Mouse (Mus musculus): ENCODE measurements at regions not wholly inside any gene's neighbourhood (a gene's known extent, or its start where the extent isn't known, plus 50 kb on each side); places are given as distances from the start of the nearest gene placed in this dataset.

DNA sequence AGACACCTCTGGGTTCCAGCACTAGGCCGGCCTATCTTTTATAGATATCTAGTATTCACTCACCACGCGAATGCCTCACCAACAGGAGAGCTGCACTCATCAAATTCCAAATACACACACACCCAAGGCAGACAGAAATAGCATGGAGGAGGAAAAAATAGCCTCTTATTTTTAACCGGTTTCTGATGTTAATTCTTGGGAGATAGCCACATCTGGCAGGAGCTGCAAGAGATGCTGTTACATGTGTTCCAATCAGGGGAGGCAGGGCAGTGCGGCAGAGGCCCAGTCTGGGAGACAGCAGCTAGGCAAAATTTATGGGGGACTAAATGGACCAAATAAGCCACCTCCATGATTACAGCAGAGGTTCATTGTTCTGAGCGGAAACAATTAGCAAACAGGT lies 419.0 kb upstream of the Kazn start:
- no peak for DNase-seq (ENCODE audit: low spot score in 2 of 2)

DNA sequence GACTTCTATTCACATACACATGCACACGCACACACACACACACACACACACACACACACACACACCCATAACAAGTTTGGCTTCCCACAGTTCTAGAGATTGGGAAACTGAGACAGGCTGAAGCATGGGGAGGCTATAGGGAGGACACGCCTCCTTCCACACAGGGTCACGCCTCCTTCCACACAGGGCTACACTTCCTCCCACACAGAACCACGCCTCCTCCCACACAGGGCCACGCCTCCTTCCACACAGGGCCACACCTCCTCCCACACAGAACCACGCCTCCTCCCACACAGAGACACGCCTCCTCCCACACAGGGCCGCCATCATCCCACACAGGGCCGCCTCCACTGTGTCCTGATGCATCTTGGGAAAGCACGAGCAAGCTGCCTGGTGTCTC lies 401.9 kb upstream of the Kazn start:
- DNase-seq (ENCODE audit: low spot score in 2 of 2), result no peak

DNA sequence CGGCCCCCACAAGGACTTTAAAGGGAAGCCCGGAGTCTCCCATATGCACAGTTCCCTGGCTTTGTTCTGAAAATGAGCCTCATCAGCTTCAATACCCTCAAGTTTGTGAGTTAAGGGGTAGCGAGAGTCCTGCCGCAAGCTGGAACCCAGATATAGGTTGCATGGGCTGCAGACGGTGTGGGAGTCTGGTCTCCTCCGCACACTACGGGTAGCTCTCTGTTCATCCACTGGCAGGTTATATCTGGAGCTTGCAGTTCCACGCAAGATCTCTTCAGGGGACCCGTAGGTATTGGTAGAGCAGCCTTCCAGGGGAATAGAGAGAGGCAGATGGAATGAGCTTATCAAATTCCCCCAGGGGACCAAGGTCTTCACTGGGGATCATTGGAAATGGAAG lies 400.1 kb upstream of the Kazn start:
- no peak for DNase-seq (ENCODE audit: low spot score in 2 of 2)

DNA sequence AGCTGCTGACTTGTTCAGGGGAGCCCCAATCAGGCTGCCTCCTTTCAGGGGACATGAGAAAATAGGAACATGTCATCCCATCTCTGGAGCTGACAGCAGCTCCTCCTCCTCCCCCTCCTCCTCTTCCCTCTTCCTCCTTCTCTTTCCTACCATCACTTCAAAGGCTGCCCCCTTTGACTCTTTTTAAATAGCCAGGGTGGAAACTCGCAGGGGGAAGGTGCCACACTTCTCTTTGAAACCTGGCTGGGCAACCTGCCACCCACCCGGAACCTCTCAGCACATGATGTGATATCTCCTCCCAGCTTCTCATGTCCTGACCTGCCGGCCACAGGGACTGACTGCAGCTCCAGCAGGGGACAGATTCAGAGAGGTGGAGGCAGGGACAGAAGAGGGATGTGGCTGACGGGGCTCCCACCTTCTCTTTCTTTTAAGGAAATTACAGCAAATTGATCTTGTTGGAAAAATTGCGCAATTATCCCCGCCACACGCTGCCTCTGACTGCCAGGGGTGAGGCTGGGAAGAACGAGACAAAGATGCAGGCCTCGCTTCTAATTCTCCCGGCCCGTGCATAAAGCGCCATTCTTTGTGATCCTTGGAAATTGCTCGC lies 399.6 kb upstream of the Kazn start:
- DNase-seq (ENCODE audit: low spot score in 2 of 2), result no peak

DNA sequence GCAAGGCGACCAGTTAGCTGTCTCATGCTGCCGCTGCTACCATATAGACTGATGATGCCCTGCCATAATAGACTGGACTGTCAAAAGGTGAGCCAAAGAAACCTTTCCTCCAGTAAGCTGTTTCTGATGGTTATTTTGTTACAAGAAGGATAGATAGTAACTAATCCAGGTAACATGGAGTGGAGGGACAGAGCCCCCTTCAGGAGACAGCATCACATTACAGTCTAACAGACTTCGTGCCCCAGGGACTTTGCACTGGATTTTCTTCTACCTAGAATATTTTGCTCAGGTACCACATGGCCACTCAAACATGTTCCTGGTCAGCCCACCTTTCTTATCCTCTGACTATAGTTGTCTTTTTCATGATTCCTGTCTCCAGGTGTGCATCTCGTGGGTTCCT lies 398.9 kb upstream of the Kazn start:
- DNase-seq (ENCODE audit: low spot score in 2 of 2), result no peak

DNA sequence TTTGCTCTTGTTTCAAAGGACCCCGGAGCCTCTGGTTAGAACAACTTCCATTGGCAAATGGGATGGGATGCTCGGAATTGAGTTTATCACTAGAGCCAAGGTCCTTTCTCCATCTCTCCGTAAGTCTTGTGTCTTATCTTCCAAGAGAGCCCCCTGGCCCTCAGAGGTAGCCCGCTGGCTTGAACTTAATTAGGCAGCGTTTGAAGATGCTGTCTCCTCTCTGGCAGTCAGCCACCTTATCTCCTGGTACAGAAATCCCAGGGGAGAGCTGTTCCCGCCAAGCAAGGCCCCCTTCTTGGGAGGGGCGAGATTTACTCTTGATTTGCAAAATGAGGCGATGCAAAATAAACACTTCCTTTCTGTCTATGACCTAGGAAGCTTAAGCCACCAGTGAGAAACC lies 395.2 kb upstream of the Kazn start:
- no peak for DNase-seq (ENCODE audit: low spot score in 2 of 2)

DNA sequence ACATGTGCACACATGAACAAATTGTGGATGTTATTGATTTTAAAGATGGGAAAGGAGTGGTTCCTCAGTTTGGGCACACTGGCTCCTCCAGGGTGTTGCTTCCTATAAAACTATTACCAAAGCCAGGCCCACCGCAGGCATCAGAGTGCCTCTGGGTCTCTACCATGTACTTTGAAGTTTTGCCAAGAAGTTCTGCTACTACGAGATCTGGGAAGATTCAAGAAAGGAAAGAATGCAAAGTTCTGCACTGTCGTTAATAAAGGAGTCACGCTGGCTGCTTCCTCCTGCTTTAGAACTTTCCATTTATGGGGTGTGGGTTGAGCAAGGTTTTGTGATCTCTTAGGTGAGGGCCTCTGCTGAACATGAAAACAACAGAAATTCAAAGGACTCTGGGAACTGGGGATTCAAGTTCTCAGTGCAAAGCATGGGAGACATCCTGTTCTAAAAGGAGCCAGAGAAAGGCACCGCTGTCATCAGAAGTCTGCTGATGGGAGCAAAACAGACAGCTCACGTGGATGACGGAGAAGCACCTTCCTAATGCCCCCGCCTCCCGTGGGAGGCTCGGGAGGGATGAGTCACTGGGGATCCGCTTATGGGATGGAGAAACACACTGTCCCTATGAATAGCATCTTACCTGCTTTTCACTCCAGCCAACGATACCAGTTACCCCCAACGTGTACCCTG lies 394.6 kb upstream of the Kazn start:
- DNase-seq (ENCODE audit: low spot score in 2 of 2), result no peak

DNA sequence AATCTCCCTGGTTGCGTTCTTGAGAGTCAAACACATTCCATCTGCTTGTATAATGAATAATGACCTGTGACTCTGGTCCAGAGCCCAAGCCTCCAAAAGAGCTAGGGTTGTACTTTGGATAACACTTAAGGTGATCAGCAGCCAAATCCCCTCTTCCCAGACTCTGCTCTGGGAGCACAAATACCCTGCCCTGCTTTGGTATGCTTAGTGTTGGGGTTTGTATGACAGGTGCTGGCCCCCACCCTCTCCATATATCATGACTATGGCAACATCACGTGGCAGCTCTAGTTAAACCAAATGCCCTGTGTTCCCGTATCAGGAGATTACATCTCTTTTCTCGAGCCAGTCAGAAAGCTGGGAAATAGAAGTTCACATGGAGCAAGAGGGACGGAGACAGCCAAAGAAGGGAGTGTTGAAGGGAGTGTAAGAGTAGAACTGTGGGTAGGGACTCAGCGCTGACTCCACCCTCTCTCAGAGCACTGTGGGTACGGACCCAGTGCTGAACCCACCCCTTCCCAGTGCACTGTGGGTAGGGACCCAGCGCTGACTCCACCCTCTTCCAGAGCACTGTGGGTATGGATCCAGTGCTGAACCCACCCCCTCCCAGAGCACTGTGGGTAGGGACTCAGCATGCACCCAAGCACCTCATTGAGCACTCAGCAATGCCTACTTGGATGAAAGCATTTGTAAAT lies 387.4 kb upstream of the Kazn start:
- no peak for DNase-seq (ENCODE audit: low spot score in 2 of 2)

DNA sequence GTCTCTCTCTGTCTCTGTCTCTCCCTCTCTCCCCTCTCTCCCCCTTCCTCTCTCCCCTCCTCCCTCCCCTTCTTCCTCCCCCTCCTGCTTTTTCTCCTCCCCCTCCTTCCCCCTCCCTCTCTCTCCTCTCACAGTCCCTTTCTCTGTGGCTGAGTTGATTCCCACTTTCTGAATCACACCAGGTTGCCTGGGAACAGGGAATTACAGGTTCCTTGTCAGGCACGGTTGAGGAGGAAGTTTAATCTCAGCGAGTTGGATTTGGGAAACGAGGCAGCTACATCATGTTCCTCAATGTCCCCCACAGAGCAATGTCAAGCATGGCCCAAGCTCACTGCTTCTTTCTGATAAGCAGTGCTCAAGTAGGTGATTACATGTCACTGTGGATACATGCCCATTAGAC lies 386.3 kb upstream of the Kazn start:
- DNase-seq (ENCODE audit: low spot score in 2 of 2), result no peak

DNA sequence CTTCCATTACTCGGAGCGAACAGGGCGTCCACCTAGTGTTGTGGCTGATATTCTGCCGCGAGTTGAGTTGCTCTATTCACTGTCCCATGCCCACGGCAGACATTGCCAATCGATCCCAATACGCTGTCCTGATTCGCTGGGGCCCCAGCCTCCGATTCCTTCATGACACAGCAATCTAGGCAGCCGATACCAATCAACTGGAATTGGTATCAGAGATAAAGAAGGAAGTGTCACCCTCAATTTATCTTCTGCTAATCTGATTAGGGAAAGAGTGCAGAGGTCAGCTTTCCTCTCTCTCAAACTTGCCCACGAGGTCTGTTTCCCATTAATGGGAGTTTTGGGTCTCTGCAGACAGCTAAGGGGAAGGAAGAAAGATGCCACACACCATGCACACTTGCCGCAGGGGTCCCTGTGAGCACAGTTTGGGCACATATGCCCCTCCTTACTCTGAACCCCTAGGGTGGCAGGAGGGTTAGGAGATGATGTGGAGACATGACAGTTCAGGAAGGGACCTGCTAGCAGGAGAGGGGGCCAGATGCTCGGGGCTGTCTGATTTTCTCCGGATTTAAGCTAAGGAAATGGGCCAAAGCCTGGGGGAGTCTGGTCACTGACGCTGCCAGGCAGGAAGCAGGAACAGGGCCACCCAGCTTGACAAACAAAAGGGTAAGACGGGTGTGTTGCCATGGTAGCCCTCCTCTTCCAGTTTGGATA lies 383.1 kb upstream of the Kazn start:
- no peak for DNase-seq (ENCODE audit: low spot score in 2 of 2)

DNA sequence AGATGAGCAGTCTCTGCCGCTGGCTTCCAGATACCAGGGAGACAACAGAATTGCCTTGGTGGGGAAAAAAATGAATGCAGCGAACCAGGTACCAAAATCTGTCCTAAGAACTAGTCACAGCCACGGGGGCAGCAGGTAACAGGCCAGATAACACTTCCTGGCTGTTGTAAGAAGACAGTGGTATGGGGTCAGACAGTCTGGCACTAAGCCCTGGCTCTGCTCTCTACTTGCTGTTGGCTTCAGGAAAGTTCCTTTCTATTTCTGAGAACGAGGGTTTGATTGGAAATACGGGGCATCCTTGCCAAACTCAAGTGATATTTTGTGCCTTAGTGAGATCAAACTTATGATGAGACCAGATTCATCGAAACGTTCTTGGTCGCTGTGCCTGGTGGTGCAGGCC lies 380.2 kb upstream of the Kazn start:
- DNase-seq (ENCODE audit: low spot score in 2 of 2), result no peak

DNA sequence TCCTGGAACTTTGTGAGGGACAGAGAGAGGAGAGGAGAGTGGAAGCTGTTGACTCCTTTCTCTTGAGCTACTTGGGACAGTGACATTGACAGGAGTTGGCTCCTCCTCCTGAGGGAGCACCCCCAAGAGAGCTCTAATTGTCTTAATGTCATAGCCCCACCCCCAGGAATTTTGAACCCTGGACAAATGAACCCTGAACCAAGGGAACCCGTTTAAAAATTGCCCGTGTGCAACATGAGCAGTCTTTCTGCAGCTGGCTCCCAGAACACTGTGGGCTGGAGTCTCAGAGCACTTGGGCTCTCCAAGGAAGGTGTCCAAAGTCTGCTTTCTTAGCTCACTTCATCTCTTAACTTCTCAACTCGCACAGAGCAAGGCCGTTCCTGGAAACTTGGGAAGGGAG lies 379.6 kb upstream of the Kazn start:
- DNase-seq (ENCODE audit: low spot score in 2 of 2), result no peak

DNA sequence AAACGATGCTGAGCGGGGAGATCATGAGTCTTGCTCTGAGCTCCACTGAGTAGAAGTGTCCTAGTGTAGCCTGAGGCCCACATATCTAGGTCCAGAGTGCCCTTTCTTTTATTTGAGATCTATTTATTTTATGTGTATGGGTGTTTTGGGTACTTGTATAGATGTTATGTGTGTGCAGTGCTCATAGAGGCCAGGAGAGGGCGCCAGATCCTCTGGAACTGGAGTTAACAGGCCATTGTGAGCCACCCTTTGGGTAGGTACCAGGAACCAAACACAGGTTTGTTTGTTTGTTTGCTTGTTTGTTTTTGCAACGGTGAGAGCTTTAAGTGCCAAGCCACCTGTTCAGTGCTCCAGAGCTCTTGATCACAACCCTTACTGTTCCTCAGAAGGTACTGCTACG lies 378.5 kb upstream of the Kazn start:
- no peak for DNase-seq (ENCODE audit: low spot score in 2 of 2)

DNA sequence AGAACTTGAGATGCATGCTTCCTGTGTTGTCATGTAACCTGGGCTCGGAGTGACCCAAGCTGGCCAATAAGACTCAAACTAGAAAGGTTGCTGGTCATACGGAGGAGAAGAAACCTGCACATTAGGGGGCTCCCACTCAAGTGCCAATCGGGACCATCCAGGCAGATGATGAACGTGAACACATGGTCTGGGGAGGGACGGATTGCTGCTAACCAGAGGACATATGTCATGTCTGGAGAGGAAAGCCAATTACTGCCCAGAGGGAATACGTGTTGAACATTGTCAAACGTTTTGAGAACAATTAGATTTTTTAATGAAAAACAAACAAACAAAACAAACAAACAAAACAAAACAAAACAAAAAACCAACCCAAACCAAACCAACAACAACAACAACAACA lies 377.7 kb upstream of the Kazn start:
- DNase-seq (ENCODE audit: low spot score in 2 of 2), result no peak

DNA sequence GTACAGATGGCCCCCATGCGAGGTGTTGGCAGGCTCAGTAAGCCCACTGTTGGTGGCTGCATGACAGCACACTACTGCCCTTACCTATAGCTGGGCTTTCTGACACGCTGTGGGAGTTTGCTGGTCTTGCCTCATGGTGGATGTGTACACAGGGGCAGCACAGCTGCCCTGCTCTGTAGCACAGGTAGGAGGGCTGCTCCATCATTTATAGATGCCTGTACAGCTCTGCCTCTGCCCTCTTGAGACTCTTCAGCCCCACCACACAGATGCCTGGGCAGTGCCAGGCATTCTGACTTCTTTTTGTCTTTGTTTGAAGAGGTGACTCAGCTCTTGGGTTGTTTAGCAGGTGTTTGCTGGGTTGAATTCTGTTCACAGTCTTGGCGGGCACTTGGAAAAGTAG lies 365.9 kb upstream of the Kazn start:
- DNase-seq (ENCODE audit: low spot score in 2 of 2), result no peak

DNA sequence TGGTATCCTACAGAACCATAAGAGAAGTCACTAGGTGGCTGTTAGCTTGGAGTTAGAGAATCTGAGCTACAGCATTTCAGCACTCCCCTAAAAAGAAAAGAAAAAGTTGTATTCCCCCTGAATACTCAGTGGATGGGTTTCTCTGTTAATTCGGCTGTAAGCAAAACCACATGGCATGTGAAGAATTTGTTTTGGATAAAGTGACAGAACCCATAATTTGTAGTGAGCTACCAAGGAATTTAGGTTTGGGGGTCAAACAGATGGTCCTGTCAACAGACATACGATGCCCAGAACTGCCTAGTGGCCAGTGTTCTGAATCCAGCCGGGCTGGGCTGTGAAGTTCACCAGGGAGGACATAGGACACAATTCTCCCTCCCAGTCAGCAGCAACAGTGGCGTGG lies 358.0 kb upstream of the Kazn start:
- DNase-seq (ENCODE audit: low spot score in 2 of 2), result no peak

DNA sequence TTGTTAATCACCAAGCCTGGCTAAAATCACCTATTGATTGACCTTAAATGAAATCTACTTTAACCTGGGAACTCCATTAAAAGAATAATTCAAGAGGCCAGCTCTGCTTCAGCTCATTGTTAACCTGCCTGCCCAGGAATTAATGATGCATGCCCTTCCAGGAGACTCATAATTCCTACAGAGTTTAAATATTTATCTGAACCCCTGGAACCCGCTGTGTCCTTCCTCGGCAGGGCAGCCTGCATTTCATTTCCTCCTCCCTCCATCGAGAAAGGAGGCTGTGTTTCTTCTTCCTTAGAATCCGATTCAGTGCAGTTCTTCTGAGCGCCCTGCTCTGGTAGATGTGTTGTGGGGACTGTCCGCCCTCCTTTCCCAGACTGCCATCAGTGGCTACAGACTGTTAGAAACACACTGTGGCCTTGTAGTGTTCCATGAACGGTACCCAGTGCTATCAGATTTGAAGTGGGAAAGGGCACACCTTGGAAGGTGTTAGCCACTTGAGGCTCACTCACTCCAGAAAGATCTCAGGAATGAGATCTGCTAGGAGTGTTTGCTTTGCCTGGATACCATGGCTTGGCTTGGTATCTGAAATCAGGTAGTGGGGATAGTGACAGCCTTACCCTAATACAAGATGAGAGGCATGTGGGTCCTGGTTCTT lies 350.0 kb upstream of the Kazn start:
- no peak for DNase-seq (ENCODE audit: low spot score in 2 of 2)

DNA sequence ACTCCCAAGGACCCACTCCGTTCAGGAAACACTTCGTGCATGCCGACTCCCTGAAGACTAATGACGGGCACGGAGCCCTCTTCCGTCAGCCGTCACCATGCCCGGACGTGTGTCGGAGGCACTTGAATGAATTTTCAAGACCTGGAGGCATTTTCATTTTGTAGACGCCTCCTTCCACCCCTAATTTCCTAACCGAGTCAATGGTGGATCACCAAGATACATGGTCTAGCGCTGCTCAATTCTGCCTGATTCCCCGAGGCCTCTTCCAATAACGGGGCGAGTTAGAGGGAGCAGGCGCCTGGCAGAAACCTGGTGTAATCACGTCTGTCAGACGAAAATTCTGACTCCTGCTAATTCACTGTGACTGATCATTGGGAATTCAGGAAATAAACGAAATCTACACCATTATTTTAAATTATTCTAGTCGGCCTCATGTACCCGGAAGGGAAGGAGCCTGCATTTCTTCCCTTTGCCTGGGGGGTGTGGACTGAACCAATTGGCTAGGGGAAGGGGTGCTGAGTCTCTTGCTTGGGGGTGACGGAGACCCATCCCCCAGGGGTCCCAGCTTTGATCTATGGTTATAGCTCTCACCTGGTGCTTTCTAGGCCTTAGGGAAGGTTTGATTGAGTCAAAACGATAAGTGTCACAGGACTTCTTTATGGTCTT lies 349.4 kb upstream of the Kazn start:
- peak in 1 of 2 experiments; percentile 13 for DNase-seq (ENCODE audit: low spot score in 2 of 2)

DNA sequence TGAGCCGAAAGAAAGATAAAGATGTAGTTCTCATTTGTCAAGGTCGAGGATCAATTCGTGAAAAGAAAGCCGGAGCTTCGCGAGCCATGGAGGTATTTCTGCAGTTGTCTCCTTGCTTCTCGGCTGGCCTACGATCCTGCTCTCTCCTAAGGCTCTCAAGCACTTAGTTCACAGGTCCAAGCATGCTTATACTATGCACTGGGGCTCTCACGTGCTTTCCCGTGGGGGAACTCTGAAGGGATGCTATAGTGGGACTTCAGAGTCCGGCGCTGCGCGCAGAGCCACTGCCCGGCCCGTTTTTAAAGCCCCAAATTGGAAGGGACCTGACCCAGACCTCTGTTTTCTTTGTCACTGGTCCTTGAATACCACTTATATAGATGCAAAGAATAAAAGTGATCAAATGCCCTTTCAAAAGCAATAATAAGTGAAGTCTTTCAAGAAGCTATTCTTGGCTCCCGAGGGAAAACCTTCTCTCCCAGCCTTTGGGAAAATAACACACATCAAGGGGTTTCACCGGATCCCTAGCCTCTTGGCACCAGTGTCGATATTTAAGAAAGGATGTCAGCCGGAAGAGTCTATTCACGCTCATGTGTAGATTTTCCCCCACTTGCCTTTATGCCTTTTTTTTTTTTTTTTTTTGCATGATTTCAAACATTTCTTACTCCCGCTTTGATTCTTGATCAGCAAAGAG lies 348.3 kb upstream of the Kazn start:
- DNase-seq (ENCODE audit: low spot score in 2 of 2), result no peak

DNA sequence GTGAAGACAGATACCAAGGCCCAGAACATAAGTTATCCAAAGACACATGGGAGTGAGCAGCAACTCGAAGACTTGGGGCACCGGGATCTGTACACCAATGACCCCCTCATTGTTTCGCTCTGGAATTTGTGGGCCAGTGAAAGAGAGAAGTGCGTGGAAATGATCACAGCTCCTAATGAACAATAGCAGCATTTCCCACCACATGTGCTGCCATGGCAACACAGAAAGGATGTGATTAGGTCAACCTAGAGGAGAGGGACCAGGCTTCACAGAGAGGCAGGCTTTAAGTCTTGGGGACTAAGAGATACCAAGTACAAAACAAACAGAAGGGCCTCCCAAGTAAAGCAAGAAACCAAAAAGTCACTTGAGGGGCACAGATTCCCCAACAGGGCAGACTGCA lies 339.3 kb upstream of the Kazn start:
- no peak for DNase-seq (ENCODE audit: low spot score in 2 of 2)

DNA sequence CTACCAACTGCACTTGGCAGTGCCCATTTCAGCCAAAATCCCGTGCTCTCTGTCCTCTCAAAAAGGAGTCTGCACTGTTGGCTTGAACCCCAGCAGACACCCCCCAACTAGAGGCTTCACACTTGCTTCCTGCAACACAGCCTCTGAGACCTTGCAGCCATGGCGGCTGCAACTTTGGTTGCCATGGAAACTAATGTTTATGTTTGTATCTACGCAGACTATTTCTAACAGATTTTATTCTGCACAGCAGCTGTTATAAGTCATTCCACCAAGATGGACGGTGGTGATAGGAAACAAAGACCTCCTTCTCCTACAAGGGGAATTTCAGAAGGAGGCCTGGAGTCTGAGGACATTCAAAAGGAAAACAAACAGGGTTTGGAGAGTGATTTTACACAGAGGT lies 338.3 kb upstream of the Kazn start:
- DNase-seq (ENCODE audit: low spot score in 2 of 2), result no peak
